Mouse (Mus musculus): Measurements from ENCODE around the gene Rnf222. TPM values are rescaled to one million over a fixed set of nuclear protein-coding genes. Genes with fewer than 3 reads are reported as not detected.

Gene Rnf222
- total RNA-seq, 2 experiments from 2014 or later = 0.15 to 0.21 TPM

DNA sequence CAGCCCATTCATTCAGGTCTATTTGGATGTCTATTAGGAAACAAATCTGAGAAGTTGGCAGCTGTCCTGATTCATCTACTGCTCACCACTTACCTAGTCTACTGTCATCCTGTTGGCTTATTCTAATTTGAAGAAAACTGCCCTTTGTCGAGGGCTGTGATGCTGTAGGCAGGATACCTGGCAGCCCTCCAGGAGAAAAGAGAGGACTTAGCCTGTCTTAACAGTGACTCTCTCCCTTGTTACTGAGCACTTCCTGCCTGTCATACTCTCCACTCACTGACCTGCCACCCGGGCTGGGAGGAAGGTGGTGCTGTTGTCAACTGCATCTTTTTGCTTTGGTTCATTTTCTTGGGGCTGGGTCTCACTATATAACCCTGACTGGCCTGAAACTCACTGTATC, 2.3 kb downstream of the Rnf222 start:
- no peak for DNase-seq

- DNase-seq = no peak
These were observed 3.5 kb downstream of the Rnf222 start for GRCm38 (mm10) chr11:68891823-68892222.

DNA sequence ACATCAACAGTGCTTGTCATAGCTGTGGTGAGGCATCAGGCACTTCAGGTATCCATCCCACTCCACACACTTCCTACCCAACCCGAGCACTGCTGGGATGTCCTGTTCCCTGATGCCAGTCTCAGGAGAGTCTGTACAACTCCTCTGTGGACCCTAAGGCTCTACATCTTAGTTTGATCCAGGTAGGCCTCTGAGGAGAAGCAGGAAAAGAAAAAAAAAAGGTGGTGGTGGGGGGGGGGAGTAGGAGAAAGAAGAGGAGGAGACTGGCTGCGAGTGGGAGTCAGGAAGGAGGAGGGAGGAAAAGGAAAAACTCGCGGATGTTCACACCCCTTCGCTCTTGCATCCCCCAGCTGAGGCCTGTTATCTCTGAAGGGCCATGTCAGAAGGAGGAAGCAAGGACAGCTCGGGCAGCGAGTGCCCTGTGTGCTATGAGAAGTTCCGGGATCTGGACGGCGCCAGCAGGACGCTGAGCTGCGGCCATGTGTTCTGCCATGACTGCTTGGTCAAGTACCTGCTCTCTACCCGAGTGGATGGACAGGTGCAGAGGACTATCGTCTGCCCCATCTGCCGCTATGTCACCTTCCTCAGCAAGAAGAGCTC, 4.0 kb downstream of the Rnf222 start:
- DNase-seq = no peak

- no peak for DNase-seq
These were observed 5.6 kb downstream of the Rnf222 start for GRCm38 (mm10) chr11:68893911-68894464.

DNA sequence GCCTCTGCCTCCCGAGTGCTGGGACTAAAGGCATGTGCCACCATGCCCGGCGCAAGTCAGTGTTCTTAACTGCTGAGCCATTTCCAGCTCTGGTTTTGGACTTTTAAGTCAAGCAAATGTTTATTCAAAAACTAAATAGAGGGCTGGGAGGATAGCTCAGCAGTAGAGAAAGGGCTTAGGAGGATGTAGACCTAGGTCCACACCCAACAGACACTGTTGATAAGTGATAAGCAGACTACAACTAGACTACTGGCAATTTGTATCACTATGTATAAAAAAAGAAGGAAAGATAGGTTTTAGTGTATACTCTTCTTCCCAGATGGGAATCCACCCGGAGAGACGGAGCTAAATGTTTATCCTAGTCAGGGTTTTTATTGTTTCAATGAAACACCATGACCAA, 7.9 kb downstream of the Rnf222 start:
- DNase-seq = no peak

DNA sequence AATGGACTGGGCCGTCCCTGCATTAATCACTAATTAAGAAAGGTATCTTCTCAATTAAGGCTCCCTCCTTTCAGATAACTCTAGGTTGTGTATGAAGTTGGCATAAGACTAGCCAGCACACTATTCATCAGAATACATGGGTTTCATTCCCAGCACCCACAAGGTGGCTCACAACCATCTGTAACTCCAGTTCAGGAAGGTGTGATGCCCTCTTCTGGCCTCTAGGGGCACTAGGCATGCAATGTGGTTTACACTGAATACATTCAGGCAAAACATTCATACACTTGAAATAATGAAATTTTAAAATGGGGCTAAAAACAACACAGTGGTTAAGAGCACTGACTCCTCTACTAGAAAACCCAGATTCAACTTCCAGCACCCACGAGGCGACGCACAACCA, 8.8 kb downstream of the Rnf222 start:
- peak; percentile 32 to 44 for DNase-seq

- no peak for DNase-seq
These were observed 9.5 kb downstream of the Rnf222 start for GRCm38 (mm10) chr11:68897838-68898237.

- DNase-seq = no peak
These were observed 10.4 kb downstream of the Rnf222 start for GRCm38 (mm10) chr11:68898790-68899189.

DNA sequence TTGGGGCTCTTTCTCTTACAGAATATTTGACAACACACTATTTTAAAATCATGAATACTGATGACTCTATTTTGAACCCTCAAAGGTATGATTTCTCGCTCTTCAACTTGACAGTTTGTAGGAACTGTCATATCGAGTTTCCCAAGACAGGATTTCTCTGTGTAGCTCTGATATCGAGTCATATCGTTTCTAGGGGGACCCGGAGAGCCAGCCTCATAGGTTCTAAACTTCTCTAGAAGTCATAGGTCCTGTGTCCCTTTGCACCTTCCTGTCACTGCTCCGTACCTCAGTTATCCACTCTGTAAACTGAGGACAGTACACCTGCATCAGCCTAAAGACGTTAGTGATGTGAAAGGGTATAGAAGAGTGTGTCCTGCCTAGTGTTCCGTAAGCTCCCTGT, 11.5 kb downstream of the Rnf222 start:
- DNase-seq = no peak

GRCm38 (mm10) chr11:68900519-68901350, 12.4 kb downstream of the Rnf222 start:
- peak in 1 of 2 experiments; percentile 17 for DNase-seq

- DNase-seq = peak; percentile 98 to 100
These were observed 13.1 kb downstream of the Rnf222 start, which contains the start of gene Rpl26 for GRCm38 (mm10) chr11:68901351-68902046. TSS of gene Rpl26 (plus strand) at chr11:68901583.

GRCm38 (mm10) chr11:68902047-68902364, 13.7 kb downstream of the Rnf222 start:
- no peak for DNase-seq

GRCm38 (mm10) chr11:68902367-68902766, 14.0 kb downstream of the Rnf222 start:
- no peak for DNase-seq

- DNase-seq = no peak
These were observed 14.5 kb downstream of the Rnf222 start for GRCm38 (mm10) chr11:68902823-68903222.

- no peak for DNase-seq
These were observed 15.4 kb downstream of the Rnf222 start for GRCm38 (mm10) chr11:68903775-68904174.

DNA sequence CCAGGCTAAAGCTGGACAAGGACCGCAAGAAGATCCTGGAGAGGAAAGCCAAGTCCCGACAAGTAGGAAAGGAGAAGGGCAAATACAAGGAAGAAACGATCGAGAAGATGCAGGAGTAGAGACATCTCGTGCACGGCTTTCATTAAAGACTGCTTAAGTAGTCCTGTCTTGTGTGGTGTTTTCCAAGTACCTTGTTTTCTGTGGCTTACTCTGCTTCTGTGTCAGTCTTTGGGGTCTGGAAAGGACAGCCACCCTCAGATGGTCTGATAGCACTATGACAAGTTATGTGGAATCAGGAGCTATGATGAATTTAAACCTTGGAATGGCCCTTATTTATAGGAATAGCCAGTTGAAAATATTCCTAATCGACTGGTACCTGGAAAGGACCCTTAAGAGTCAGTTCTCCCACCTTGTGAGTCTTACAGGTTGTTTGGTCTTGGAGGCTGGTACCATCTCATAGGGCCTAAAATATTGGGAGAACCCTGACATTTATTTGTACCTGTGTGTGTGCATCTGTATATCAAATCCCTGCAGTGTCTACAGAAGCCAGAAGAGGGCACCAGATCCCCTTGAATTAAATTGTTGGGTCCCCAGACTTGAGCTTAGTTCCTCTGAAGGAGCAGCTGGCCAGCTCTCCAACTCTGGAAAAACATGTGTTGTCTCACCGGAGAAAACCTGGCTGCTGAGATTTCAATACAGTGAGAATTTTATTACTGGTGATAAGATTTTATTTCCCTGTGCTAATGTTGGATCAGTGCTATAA, 16.2 kb downstream of the Rnf222 start:
- peak; percentile 79 to 89 for DNase-seq

GRCm38 (mm10) chr11:68905138-68905531, 16.8 kb downstream of the Rnf222 start:
- DNase-seq = no peak

DNA sequence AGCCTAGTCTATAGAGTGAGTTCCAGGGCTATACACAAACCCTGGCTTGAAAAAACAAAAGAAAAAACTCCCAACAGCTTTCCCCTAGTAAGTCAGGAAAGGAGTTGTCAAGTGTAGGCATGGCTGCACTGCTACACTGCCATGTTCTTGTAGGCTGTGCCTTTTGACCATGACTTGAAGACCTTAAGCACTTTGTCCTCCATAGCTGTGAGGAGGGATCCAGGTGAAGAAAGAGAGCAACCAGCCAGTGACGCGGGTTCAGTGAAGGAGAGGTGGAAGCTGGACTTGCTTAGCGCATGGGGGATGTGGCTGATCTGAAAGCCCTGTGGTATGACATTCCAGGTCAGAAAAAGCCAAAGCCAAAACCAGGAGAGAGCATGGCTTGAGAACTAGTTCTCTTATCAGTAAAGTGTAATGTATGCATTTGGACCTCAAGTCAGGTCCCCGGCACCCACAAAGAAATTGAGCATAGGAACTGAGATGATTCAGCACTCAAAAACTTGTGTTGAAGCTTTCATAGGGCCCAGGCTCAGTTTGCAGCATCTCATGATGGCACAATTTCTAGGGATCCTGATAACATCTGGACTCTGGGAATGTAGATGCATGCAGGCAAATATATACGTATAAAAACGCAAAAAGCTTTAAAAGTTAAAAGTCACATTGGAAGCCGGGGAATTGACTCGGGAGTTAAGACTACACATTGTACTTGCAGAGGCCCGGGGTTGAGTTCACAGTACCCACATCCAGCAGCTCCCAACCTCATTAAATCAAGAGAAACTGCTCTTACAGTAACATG, 17.5 kb downstream of the Rnf222 start:
- no peak for DNase-seq

- no peak for DNase-seq
These were observed 18.1 kb downstream of the Rnf222 start for GRCm38 (mm10) chr11:68906461-68906790.

DNA sequence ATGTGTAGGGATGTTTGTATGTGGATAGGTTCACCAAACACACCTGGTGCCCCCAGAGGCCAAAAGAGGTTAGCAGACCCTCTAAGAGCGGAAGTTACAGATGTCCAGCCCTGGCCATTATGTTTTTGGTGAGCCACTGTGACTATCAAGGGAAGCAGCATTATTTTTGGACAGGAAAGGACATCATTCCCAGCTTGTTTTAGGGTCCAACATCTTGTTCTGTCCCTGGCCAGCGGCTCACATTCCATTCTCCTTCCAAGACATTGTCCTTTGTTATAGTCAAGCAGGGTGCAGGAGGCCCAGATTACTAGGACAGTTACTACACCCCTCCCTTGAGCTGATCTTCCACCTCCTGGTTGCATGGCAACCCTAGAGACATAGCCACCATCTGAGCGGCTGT, 18.9 kb downstream of the Rnf222 start:
- DNase-seq = peak in 1 of 2 experiments; percentile 28

- DNase-seq = peak; percentile 28 to 29
These were observed 20.6 kb downstream of the Rnf222 start for GRCm38 (mm10) chr11:68908846-68909503.

Measured in heart, adult 18-20 months (tissue).